Mouse (Mus musculus) E14TG2a.4 (cell line): Measurements from ENCODE around the gene Sesn1.

Source experiments
- CTCF ChIP-seq: conservative IDR thresholded peaks from 2 replicates; pipeline ENCODE4 v1.5.1; 2014; ENCODE audit warnings: low read length
- POU5F1 ChIP-seq: IDR thresholded peaks from 2 replicates; pipeline ENCODE4 v1.6.1; 2014; ENCODE audit warnings: low read length, borderline replicate concordance

DNA sequence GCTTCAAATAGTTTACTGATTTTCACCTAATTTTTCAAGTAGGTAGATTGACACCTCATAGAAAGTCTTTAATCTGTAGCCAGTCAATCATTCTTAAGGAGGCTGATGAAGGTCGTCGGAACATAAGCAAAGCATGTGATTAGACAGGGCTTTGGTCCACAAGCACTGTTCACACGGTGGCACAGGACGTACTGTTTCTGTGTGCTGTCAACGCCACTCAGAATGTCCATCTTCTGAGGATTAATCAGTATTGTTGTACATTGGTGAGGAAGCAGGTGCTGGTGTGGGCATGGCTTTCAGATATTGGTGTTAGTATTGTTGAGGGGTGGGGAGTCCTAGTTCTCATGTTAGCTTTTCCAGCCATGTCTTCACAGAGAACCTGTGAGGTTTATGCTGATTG lies 79.8 kb downstream of the Sesn1 start:
- TF ChIP-seq CTCF (no peak), POU5F1 (no peak)
